26 mouse cellular contexts compared by ENCODE assay signal in the genomic region with DNA sequence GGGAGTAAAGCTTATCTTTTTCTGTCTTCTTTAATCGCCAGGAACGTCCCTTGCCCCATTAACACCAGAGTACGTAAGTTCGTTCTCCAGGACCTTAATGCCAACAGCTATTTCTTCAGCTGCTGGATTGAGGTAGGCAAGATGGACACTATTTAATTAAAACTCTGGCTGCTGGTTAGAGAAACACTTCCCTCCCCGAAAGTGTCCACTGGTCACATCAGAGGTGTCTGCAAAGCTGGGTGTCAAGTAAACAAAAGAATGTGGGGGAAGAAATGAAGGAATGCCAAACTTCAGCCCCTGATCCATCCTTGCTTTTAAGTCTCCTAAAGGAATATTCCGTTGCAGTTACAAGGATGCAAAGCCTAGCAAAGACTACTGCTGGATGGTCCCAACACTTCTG. TPM values are rescaled to one million over a fixed set of nuclear protein-coding genes. Genes with fewer than 3 reads are reported as not detected.
A peak's percentile ranks its signal among the peaks of the same experiment; 100 is the strongest.
DNase-seq lines count a peak whose midpoint lies in the region; ATAC-seq and TF ChIP-seq lines count a peak whose summit lies in the region.
"Had no signal": no experiment of that assay in that cellular context is flagged by ENCODE, and none has a peak within 500 bp of the region (broad histone marks: within the 10 kb centered on the region; RNA-seq: fewer than 3 reads in every experiment).

No protein-coding gene starts in this region.

- no peak overlapping the region for H3K27ac ChIP-seq in forebrain, embryonic 11.5 days (ENCODE audit: low read depth, low read length)
- no peak overlapping the region for H3K27ac ChIP-seq in forebrain, embryonic 13.5 days
- H3K27ac ChIP-seq in hindbrain, postnatal 0 days: peak overlapping the region; percentile 48; the same call in 1 of the 2 replicates
- no peak overlapping the region for H3K27ac ChIP-seq in left cerebral cortex, adult 2 months
- H3K27ac ChIP-seq: forebrain, embryonic 15.5 days; limb, embryonic 12.5 days; liver, embryonic 12.5 days had no signal

- no peak overlapping the region for H3K4me3 ChIP-seq in forebrain, embryonic 11.5 days (ENCODE audit: low read depth, low read length)
- H3K4me3 ChIP-seq in forebrain, embryonic 13.5 days: no peak overlapping the region
- no peak overlapping the region for H3K4me3 ChIP-seq in hindbrain, postnatal 0 days (ENCODE audit: low read length)
- no peak overlapping the region for H3K4me3 ChIP-seq in left cerebral cortex, adult 2 months
- H3K4me3 ChIP-seq: forebrain, embryonic 15.5 days; heart, embryonic 12.5 days; limb, embryonic 12.5 days; liver, embryonic 12.5 days had no signal

- no peak for TF ChIP-seq CTCF in hindbrain, postnatal 0 days (IDR thresholded peaks at IDR 0.05; ENCODE audit: low read depth)
- no peak for TF ChIP-seq CTCF in left cerebral cortex, adult 2 months (IDR thresholded peaks at IDR 0.05)

- peaks cover 14% of the 10 kb centered on the region for H3K4me1 ChIP-seq in forebrain, embryonic 11.5 days (replicated peaks; ENCODE audit: control insufficient read depth, insufficient read depth, low read length)
- H3K4me1 ChIP-seq in forebrain, embryonic 13.5 days: peaks cover 13% of the 10 kb centered on the region
- no peaks in the 10 kb centered on the region for H3K4me1 ChIP-seq in hindbrain, postnatal 0 days (ENCODE audit: insufficient read depth, low read length)
- H3K4me1 ChIP-seq: heart, embryonic 12.5 days; liver, embryonic 12.5 days had no signal

- H3K4me2 ChIP-seq in forebrain, embryonic 11.5 days (ENCODE audit: low read depth, low read length, severe bottlenecking): no peak overlapping the region
- no peak overlapping the region for H3K4me2 ChIP-seq in forebrain, embryonic 13.5 days
- peak overlapping the region; percentile 38 for H3K4me2 ChIP-seq in hindbrain, postnatal 0 days (ENCODE audit: low read depth, low read length)
- H3K4me2 ChIP-seq: forebrain, embryonic 15.5 days; heart, embryonic 12.5 days; limb, embryonic 12.5 days; liver, embryonic 12.5 days; lung, embryonic 14.5 days had no signal

- H3K9ac ChIP-seq in forebrain, embryonic 11.5 days (ENCODE audit: low read length): no peak overlapping the region
- no peak overlapping the region for H3K9ac ChIP-seq in forebrain, embryonic 13.5 days
- H3K9ac ChIP-seq in hindbrain, postnatal 0 days (replicated peaks; ENCODE audit: low read length): no peak overlapping the region
- H3K9ac ChIP-seq: forebrain, embryonic 15.5 days; heart, embryonic 12.5 days; limb, embryonic 12.5 days; liver, embryonic 12.5 days; lung, embryonic 14.5 days had no signal

- peaks cover 75% of the 10 kb centered on the region for H3K27me3 ChIP-seq in forebrain, embryonic 11.5 days (ENCODE audit: control insufficient read depth, insufficient read depth, low read length)
- H3K27me3 ChIP-seq in forebrain, embryonic 13.5 days: peaks cover 86% of the 10 kb centered on the region
- peaks cover 13% of the 10 kb centered on the region for H3K27me3 ChIP-seq in hindbrain, postnatal 0 days (ENCODE audit: insufficient read depth, low read length)

- ATAC-seq in forebrain, embryonic 11.5 days (replicated peaks; ENCODE audit: low FRiP score): no peak
- no peak for ATAC-seq in forebrain, embryonic 13.5 days
- ATAC-seq in hindbrain, postnatal 0 days: no peak
- ATAC-seq: CD4-positive, CD25-positive, alpha-beta regulatory T cell, adult 4 months; forebrain, embryonic 15.5 days; liver, embryonic 12.5 days; Patski had no signal

- peak; percentile 41 for DNase-seq in forebrain, embryonic 11.5 days (ENCODE audit: low spot score)
- peak; percentile 14 for DNase-seq in testis, postnatal 10 days (ENCODE audit: low spot score)
- no peak for DNase-seq in testis, postnatal 14 days (ENCODE audit: low spot score)
- no peak for DNase-seq in hindbrain, postnatal 0 days (ENCODE audit: low spot score)
- DNase-seq in gastrocnemius, adult 18-20 months (ENCODE audit: low spot score): no peak
- DNase-seq in heart, postnatal 14 days: no peak
- DNase-seq in left cerebral cortex, adult 2 months (ENCODE audit: extremely low spot score in 1 of 2, low spot score in 2 of 2): no peak
- DNase-seq: adrenal gland, adult 8-10 months; cerebellum, adult 9-11 months; kidney, adult 8-10 months; kidney, postnatal 14 days; lung, embryonic 14.5 days; lung, postnatal 4 days; thymus, adult 18-20 months had no signal

- 15% methylated on average over 6 of the region's 6 CpGs for WGBS in forebrain, embryonic 11.5 days
- WGBS in forebrain, embryonic 13.5 days: 15% methylated on average over 6 of the region's 6 CpGs
- 24% methylated on average over 6 of the region's 6 CpGs for WGBS in hindbrain, postnatal 0 days

- no peaks in the 10 kb centered on the region for H3K9me3 ChIP-seq in forebrain, embryonic 11.5 days (ENCODE audit: control insufficient read depth, low read length)
- H3K9me3 ChIP-seq in forebrain, embryonic 13.5 days (replicated peaks): no peaks in the 10 kb centered on the region
- no peaks in the 10 kb centered on the region for H3K9me3 ChIP-seq in hindbrain, postnatal 0 days (ENCODE audit: low read length)
- H3K9me3 ChIP-seq: forebrain, embryonic 15.5 days; heart, embryonic 12.5 days; limb, embryonic 12.5 days; liver, embryonic 12.5 days had no signal

- H3K36me3 ChIP-seq in forebrain, embryonic 11.5 days (ENCODE audit: control insufficient read depth, insufficient read depth, low read length): no peaks in the 10 kb centered on the region
- H3K36me3 ChIP-seq in forebrain, embryonic 13.5 days (ENCODE audit: poor library complexity, severe bottlenecking): no peaks in the 10 kb centered on the region
- no peaks in the 10 kb centered on the region for H3K36me3 ChIP-seq in hindbrain, postnatal 0 days (ENCODE audit: insufficient read depth, low read length)
- H3K36me3 ChIP-seq: forebrain, embryonic 15.5 days; heart, embryonic 12.5 days; limb, embryonic 12.5 days; liver, embryonic 12.5 days had no signal

- intact Hi-C loops in heart, postnatal 14 days (cut with DNase I): no loop called here
- intact Hi-C loops in left cerebral cortex, adult 2 months (cut with DNase I): no loop called here

RNA-seq across cellular contexts. Expression of gene Pax3, which starts 24.6 kb away (rescaled TPM):
- polyA plus RNA-seq in forebrain, embryonic 11.5 days (2014; fragmentation: Nextera tagmentation; extraction: Ambion mirVana): 4.4 and 4.7 TPM in 2 replicates
- polyA plus RNA-seq in forebrain, embryonic 13.5 days (2015; fragmentation: Nextera tagmentation; extraction: Ambion mirVana): 0.53 and 0.65 TPM in 2 replicates
- total RNA-seq in hindbrain, postnatal 0 days (2014; rRNA removed): 8.0 and 11.9 TPM in 2 replicates
- 14.0 and 14.5 TPM in 2 replicates for polyA plus RNA-seq in hindbrain, postnatal 0 days (2015; fragmentation: Nextera tagmentation; extraction: Ambion mirVana)
- under 1 TPM; 0.07 to 0.50 TPM for total RNA-seq in gastrocnemius, adult 18-20 months (2021)
- total RNA-seq in heart, postnatal 14 days (2021): under 1 TPM in 1 of 2 experiments, not detected in 1; 0.07 TPM
- not detected for total RNA-seq in left cerebral cortex, adult 2 months (2021)
- total RNA-seq: adrenal gland, adult 8-10 months; gastrocnemius, adult 8-10 months; left cerebral cortex, adult 8-10 months had no signal
- polyA plus RNA-seq: CD4-positive, CD25-positive, alpha-beta regulatory T cell, adult 4 months; cortical plate, adult 2 months; intestine, embryonic 14.5 days; lung, embryonic 14.5 days; urinary bladder, adult 2 months had no signal

Comparison
In these comparisons a context has a peak if more than half of its experiments do, and no peak if none do; other contexts are left out.
1. DNase-seq: peak in forebrain, embryonic 11.5 days (single experiment) and testis, postnatal 10 days (single experiment); none in testis, postnatal 14 days (single experiment), hindbrain, postnatal 0 days (single experiment), gastrocnemius, adult 18-20 months (single experiment), heart, postnatal 14 days (0 of 2) and left cerebral cortex, adult 2 months (0 of 2).